Mouse (Mus musculus): ENCODE measurements around the gene Gpr18.
A peak's percentile ranks its signal among the peaks of the same experiment; 100 is the strongest.
"Not testable (repeated sequence)": the region's sequence is repeated elsewhere in the genome, so short reads cannot be mapped to it uniquely, and the experiment has no call there.

Gpr18 gene

DNA sequence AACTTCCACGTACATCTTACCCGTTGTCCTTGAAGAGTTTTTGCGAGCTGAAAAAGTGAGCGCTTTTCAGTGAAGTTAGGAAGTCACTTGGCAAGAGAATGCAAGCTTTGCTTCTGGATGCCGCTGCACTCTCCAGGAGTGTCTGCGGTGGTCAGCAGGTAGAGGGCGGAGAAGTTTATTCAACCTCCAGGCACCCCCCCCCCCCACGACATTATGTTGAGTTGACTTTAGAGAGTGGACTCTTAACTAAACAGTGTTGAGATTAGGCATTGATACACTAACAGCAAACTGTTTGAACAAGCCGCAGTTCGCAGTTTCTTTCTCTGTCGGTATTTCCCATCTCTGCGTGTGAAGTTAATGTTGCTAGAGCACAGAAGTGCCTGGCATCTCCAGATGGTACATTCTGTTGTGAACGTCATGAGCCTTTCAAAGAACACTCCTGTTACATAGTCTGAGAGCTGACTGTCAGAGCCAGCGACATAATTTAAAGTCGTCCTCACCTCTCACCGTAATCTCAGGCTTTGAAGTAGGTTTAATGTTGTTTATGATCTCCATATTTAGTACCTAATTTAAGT, 36.2 kb downstream of the Gpr18 start:
- DNase-seq, result no peak

DNA sequence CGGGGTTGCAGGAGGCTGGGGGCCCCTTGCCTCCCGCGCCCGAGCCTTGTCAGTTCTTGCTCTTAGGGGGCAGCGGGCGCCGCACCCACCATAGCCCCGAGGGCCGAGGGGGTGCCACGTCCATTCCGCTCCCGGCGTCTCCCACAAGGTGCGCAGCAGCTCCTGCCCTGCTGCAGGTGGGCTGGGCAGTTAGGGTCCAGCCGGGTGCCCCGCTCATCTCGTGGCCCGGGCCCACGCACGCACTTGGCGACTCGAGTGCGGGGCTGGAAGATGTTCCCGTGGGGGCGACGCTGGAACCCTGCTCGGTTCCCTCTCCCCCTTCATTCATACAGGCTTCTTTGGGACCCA, 36.7 kb downstream of the Gpr18 start:
- DNase-seq, result no peak

DNA sequence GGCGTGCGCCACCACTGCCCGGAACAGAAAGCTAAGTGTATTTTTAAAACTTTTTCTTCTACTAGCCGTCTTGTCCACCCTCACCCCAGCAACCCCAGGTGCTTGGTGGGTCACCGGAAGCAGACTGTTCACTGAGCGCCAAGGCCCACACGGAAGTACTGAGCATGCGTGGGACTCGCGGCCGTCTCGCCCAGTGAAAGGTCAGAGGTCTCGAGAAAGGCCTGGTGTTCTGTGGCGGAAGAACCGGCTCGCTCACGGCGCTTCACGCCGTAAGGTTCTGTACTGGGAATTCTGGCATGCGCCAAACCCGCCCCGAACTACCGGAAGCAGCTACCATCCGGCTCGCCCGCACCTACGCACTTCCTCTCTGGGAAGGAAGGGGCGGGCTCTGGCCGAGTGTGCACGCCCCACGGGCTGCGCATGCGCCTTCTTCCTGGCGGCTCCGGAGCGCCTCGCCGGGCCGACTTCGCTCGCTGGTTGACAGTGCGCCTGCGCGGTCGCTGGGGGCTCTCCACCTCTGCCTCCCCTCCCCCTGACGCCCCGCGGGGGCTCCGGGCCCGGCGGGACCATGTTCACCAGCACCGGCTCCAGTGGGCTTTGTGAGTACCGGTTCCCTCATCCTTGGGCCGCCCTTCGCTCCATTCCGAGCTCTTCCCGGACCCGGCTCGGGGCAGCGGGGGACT, 37.3 kb downstream of the Gpr18 start, which contains the start of gene Ubac2:
TSS of gene Ubac2 (plus strand) at position 445 of the 683 bp plus-strand sequence.
- peak; percentile 98 to 99 for DNase-seq

DNA sequence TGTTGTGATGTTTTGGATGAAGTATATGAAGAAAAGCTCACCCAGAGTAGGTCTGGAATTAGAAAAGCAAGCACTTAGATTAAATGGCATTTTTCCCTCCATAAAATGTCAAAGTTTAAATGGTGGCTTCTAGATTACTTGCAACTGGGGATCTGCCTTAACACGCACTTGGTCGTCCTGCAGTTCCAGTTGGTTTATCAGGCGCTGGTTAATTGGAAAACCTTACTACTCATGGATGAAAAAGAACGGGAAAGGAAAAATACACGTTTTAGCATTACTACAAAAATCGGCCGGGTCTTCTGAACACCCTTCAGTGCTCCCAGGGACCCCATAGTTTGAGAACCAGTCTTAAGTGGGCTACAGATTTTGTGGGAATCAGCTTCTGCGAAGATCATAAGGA, 37.9 kb downstream of the Gpr18 start:
- DNase-seq, result no peak

DNA sequence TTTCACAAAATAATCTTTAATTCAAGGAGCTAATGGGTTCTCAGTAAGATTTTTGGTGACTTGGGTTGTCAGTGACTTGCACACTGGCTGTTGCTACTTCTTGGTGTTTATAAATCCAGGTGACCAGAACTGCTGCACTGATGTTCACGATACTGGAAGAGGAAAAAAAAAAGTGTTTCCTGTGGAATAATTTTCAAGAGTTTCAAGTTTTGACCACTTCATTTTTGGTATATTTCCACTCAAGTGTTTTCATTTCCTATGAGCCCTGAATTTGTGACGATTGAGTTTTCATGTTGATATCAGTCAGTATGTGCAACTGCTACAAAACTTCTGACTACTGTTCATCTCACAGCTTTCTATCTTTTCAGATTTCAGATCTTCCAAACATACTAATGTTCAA, 38.7 kb downstream of the Gpr18 start:
- DNase-seq, result no peak

DNA sequence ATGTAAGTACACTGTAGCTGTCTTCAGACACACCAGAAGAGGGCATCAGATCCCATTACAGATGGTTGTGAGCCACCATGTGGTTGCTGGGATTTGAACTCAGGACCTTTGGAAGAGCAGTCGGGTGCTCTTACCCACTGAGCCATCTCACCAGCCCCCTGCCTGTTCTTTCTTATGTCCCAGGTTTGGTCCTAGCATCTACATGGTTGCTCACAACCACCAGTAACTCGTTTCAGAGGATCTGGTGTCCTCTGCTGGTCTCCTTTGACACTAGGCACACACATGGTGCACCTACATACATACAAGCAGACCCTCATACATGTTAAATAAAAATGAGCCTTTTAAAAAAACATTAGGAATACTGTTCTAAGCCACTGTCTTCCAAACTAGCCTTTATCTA, 39.4 kb downstream of the Gpr18 start:
- DNase-seq, result not testable (repeated sequence)

DNA sequence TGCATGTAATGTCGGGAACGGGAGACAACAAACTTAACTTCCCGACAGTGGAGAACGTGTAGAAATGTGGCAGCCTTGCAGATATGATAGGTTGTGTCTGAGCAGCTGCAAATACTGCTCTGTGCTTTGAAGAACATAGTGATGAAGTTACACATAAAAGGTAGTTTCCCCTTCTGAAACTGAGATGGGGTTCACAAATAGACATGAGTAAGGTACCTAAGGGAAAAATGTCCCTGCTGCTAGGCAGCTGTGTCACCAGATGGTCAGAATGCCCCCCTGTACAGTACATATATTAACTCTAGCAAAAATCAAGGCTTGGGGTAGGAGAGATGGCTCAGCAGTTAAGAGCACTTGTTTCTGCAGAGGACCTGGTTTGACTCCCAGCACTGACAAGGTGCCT, 41.9 kb downstream of the Gpr18 start:
- DNase-seq, result no peak

DNA sequence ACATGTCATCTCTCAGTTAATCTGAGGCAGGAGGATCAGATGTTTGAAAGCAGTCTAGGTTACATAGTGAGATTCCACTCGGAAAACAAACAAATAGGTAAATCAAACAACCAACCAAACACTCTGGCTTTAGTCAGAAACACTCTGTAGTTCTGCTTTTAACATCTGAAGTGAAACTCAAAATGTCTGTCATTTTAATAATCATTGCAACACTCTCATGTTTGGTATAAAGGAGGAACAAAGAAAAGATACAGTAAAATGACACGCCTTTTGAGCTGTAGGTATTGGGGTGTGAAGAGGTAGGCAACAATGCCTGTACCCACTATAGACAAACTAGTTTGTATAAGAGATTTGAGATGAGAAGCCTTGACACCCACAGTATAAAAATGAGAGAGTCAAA, 42.4 kb downstream of the Gpr18 start:
- no peak for DNase-seq

DNA sequence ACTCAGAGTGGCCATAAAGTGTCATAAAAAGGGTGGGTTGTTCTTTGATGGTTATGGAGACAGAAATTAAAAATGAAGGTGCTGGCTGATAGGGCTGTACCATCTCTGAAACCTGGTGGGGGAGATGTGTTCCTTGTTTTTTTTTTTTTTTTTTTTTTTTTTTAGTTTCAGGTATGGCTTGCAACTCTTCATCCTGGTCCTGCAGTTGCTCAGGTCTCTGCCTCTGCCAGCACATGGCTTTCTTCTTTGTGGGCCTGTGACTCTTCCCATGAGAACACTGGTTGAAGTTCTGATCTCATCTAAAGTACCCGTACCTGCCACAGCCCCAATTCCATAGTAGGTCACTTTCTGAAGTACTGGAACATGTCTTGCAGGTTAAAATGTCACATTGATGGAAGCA, 42.8 kb downstream of the Gpr18 start:
- no peak for DNase-seq

DNA sequence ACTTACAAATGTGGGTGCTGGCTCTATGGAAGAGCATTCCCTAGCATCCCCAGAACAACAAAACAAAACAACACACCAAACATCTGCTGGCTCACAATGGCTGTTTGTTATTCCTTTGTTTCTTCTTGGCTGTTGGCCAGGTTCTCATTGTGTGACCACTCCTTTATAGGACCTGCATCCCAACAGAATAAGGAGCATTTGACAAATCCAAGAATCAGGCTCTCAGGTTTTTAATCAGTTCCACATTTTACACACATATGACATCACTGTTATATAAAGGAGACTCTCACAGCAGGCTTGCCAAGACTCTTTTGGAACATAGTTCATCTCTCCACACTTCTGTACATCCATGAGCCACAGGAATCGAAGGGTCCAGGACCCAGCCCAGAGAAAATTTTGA, 46.5 kb downstream of the Gpr18 start:
- DNase-seq, result no peak

DNA sequence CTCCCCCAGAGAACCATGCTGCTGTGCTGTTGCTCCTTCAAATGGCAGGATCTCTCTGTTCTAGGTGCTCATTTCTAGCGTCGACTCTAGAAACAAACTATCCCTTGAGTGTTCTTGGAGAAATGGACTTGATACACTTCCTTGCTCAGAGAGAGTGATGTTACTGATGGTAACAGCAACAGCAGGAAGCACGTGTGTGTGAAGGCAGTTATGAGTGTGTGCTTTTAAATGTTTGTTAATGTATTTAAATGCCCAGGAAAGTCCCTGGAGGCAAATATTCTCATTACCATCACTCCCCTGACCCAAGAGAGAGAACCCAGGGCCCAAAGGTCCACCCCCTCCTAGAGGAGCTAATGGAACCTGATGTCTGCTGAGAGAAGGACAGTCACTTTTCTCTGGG, 49.0 kb downstream of the Gpr18 start:
- DNase-seq, result no peak

DNA sequence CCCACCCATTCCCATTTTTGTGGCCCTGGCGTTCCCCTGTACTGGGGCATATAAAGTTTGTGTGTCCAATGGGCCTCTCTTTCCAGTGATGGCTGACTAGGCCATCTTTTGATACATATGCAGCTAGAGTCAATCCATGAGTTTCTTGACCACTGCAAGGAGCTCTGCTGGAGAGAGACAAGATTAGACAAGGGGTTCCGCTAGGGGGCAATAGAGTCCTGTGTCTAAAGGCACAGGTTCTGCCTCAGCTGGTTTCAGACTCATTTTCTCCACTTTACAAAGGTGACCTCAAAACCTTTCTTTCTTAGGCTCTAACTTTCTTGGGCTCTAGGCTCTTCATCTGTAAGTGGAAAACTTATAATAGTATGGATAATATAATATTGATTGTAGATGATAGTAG, 50.4 kb downstream of the Gpr18 start:
- peak; percentile 71 to 76 for DNase-seq
